Comparison of ENCODE assay signal across 30 mouse cellular contexts in genomic region chr12:110753976-110754375, GRCm38 (mm10).
"Had no signal": no experiment of that assay in that cellular context is flagged by ENCODE, and none has a peak within 500 bp of the region (broad histone marks: within the 10 kb centered on the region; RNA-seq: fewer than 3 reads in every experiment).

No protein-coding gene starts in this region.

- H3K27ac ChIP-seq: left cerebral cortex, adult 2 months; limb, embryonic 10.5 days; limb, embryonic 12.5 days; limb, embryonic 13.5 days; limb, embryonic 15.5 days; liver, embryonic 12.5 days; liver, embryonic 13.5 days; liver, embryonic 14.5 days; liver, embryonic 15.5 days; lung, embryonic 15.5 days; macrophage; midbrain, embryonic 10.5 days; midbrain, embryonic 12.5 days; midbrain, embryonic 13.5 days; midbrain, embryonic 15.5 days; neural tube, embryonic 12.5 days had no signal

- H3K36me3 ChIP-seq: midbrain, embryonic 15.5 days had no signal

- H3K4me1 ChIP-seq: limb, embryonic 10.5 days; limb, embryonic 13.5 days; limb, embryonic 15.5 days; lung, embryonic 15.5 days; midbrain, embryonic 10.5 days; midbrain, embryonic 12.5 days; midbrain, embryonic 15.5 days; neural tube, embryonic 12.5 days had no signal

- ATAC-seq: liver, embryonic 12.5 days; lung, postnatal 0 days; midbrain, embryonic 13.5 days; midbrain, embryonic 15.5 days; midbrain, embryonic 16.5 days had no signal

- H3K9me3 ChIP-seq: limb, embryonic 10.5 days; limb, embryonic 15.5 days; liver, embryonic 13.5 days; liver, embryonic 15.5 days; lung, embryonic 15.5 days; midbrain, embryonic 12.5 days; midbrain, embryonic 13.5 days; midbrain, embryonic 15.5 days; neural tube, embryonic 12.5 days had no signal

- DNase-seq: left cerebral cortex, postnatal 4 days; liver, embryonic 13.5 days; lung, adult 18-20 months; lung, adult 2 months; lung, embryonic 14.5 days; lung, postnatal 10 days; lung, postnatal 14 days; lung, postnatal 36 days; lung, postnatal 4 days; midbrain, embryonic 14.5 days had no signal

- H3K4me2 ChIP-seq: limb, embryonic 12.5 days; limb, embryonic 13.5 days; limb, embryonic 15.5 days; liver, embryonic 12.5 days; liver, embryonic 13.5 days; liver, embryonic 15.5 days; lung, embryonic 14.5 days; lung, embryonic 15.5 days; midbrain, embryonic 11.5 days; midbrain, embryonic 12.5 days; midbrain, embryonic 13.5 days; midbrain, embryonic 15.5 days; neural tube, embryonic 12.5 days had no signal

- H3K27me3 ChIP-seq: limb, embryonic 12.5 days; limb, embryonic 13.5 days; limb, embryonic 15.5 days; liver, embryonic 12.5 days; liver, embryonic 13.5 days; liver, embryonic 15.5 days; lung, embryonic 15.5 days; megakaryocyte, embryonic 14.5 days; midbrain, embryonic 12.5 days; midbrain, embryonic 13.5 days; midbrain, embryonic 15.5 days; neural tube, embryonic 12.5 days had no signal

- H3K9ac ChIP-seq: limb, embryonic 12.5 days; limb, embryonic 13.5 days; limb, embryonic 15.5 days; liver, embryonic 12.5 days; liver, embryonic 13.5 days; liver, embryonic 14.5 days; liver, embryonic 15.5 days; lung, embryonic 14.5 days; lung, embryonic 15.5 days; midbrain, embryonic 12.5 days; midbrain, embryonic 13.5 days; midbrain, embryonic 15.5 days; neural tube, embryonic 12.5 days had no signal

- H3K4me3 ChIP-seq: left cerebral cortex, adult 2 months; limb, embryonic 10.5 days; limb, embryonic 12.5 days; limb, embryonic 13.5 days; limb, embryonic 15.5 days; liver, embryonic 12.5 days; liver, embryonic 13.5 days; liver, embryonic 15.5 days; lung, embryonic 15.5 days; megakaryocyte, embryonic 14.5 days; midbrain, embryonic 10.5 days; midbrain, embryonic 12.5 days; midbrain, embryonic 13.5 days; midbrain, embryonic 15.5 days; myocyte; neural tube, embryonic 12.5 days had no signal
